Mouse (Mus musculus) CD4-positive helper T cell, adult 2 months (primary cell): ENCODE measurements around the gene Sept3.

ENCODE experiments used
- DNase-seq: peaks from one replicate; pipeline ENCODE4 v3.0.0-alpha.2; 2012; ENCODE audit warnings: low read depth, missing footprints, low spot score

Sept3 gene

GRCm38 (mm10) chr15:82271201-82271600 is 3.5 kb upstream of the Sept3 start:
- DNase-seq, result peak; percentile 34

GRCm38 (mm10) chr15:82272295-82272694 is 2.4 kb upstream of the Sept3 start:
- no peak for DNase-seq

- peak; percentile 23 for DNase-seq
Measured at GRCm38 (mm10) chr15:82274927-82275901, 521 bp downstream of the Sept3 start.

GRCm38 (mm10) chr15:82277591-82277990 is 2.9 kb downstream of the Sept3 start:
- DNase-seq, result no peak

GRCm38 (mm10) chr15:82280638-82281037 is 5.9 kb downstream of the Sept3 start:
- no peak for DNase-seq

GRCm38 (mm10) chr15:82286157-82286556 is 11.5 kb downstream of the Sept3 start:
- no peak for DNase-seq

- peak; percentile 49 for DNase-seq
Measured at GRCm38 (mm10) chr15:82290252-82290651, 15.6 kb downstream of the Sept3 start.

- no peak for DNase-seq
Measured at GRCm38 (mm10) chr15:82292851-82293250, 18.2 kb downstream of the Sept3 start.

- no peak for DNase-seq
Measured at GRCm38 (mm10) chr15:82293271-82293711, 18.6 kb downstream of the Sept3 start.

- DNase-seq, result no peak
Measured at GRCm38 (mm10) chr15:82294059-82294458, 19.4 kb downstream of the Sept3 start.

- no peak for DNase-seq
Measured at GRCm38 (mm10) chr15:82298764-82299561, 24.3 kb downstream of the Sept3 start, which contains the start of gene Wbp2nl. Wbp2nl (plus strand) TSS chr15:82298954.

- no peak for DNase-seq
Measured at GRCm38 (mm10) chr15:82307107-82307506, 32.4 kb downstream of the Sept3 start.

GRCm38 (mm10) chr15:82308416-82308815 is 33.7 kb downstream of the Sept3 start:
- DNase-seq, result no peak

GRCm38 (mm10) chr15:82317839-82318238 is 43.1 kb downstream of the Sept3 start:
- no peak for DNase-seq

- DNase-seq, result no peak
Measured at GRCm38 (mm10) chr15:82319613-82320012, 44.9 kb downstream of the Sept3 start.

GRCm38 (mm10) chr15:82322195-82322594 is 47.5 kb downstream of the Sept3 start:
- DNase-seq, result no peak

- no peak for DNase-seq
Measured at GRCm38 (mm10) chr15:82325382-82325781, 50.7 kb downstream of the Sept3 start.

- DNase-seq, result no peak
Measured at GRCm38 (mm10) chr15:82335194-82335593, 60.5 kb downstream of the Sept3 start.

GRCm38 (mm10) chr15:82336629-82337028 is 61.9 kb downstream of the Sept3 start:
- no peak for DNase-seq

GRCm38 (mm10) chr15:82337875-82338274 is 63.2 kb downstream of the Sept3 start:
- no peak for DNase-seq

- peak; percentile 96 for DNase-seq
Measured at GRCm38 (mm10) chr15:82338593-82339112, 64.0 kb downstream of the Sept3 start, which contains the start of the genes Naga, Pheta2 and Smdt1. Naga (minus strand) TSS chr15:82338925. Pheta2 (plus strand) TSS chr15:82338942. Smdt1 (plus strand) TSS chr15:82338959.

- DNase-seq, result no peak
Measured at GRCm38 (mm10) chr15:82339150-82339549, 64.5 kb downstream of the Sept3 start.
